ENCODE assay signal across 24 mouse cellular contexts in genomic region chr10:77110843-77111242, GRCm38 (mm10). TPM values are rescaled to one million over a fixed set of nuclear protein-coding genes. Genes with fewer than 3 reads are reported as not detected.
DNase-seq lines count a peak whose midpoint lies in the region; ATAC-seq and TF ChIP-seq lines count a peak whose summit lies in the region.
"Had no signal": no experiment of that assay in that cellular context is flagged by ENCODE, and none has a peak within 500 bp of the region (broad histone marks: within the 10 kb centered on the region; RNA-seq: fewer than 3 reads in every experiment).

No protein-coding gene starts in this region.

- H3K27ac ChIP-seq in heart, embryonic 10.5 days, result peak overlapping the region; percentile 42; the same call in 1 of the 2 replicates
- no peak overlapping the region for H3K27ac ChIP-seq in heart, embryonic 11.5 days (ENCODE audit: low read depth, low read length)
- peak overlapping the region; percentile 81 for H3K27ac ChIP-seq in kidney, postnatal 0 days
- H3K27ac ChIP-seq in liver, embryonic 13.5 days, result no peak overlapping the region
- H3K27ac ChIP-seq: forebrain, embryonic 15.5 days; heart, embryonic 15.5 days; hindbrain, embryonic 15.5 days; layer of hippocampus, adult 2 months had no signal

- no peak for ATAC-seq in heart, embryonic 11.5 days (replicated peaks; ENCODE audit: insufficient number of reproducible peaks, low FRiP score, low TSS enrichment)
- no peak for ATAC-seq in kidney, postnatal 0 days (replicated peaks; ENCODE audit: low FRiP score, low read depth)
- ATAC-seq in liver, embryonic 13.5 days (ENCODE audit: low read depth), result no peak
- ATAC-seq: forebrain, embryonic 15.5 days had no signal

- no peak overlapping the region for H3K9ac ChIP-seq in heart, embryonic 11.5 days (ENCODE audit: low read depth, low read length)
- H3K9ac ChIP-seq in kidney, postnatal 0 days (ENCODE audit: low read depth, low read length), result no peak overlapping the region; the same call in 1 of the 2 replicates
- H3K9ac ChIP-seq in liver, embryonic 13.5 days, result no peak overlapping the region
- H3K9ac ChIP-seq: forebrain, embryonic 15.5 days; heart, embryonic 15.5 days; hindbrain, embryonic 15.5 days; lung, embryonic 14.5 days had no signal

- H3K4me2 ChIP-seq in heart, embryonic 11.5 days, result no peak overlapping the region
- H3K4me2 ChIP-seq in kidney, postnatal 0 days (ENCODE audit: low read length), result peak overlapping the region; percentile 54
- peak overlapping the region; percentile 54 for H3K4me2 ChIP-seq in liver, embryonic 13.5 days
- H3K4me2 ChIP-seq: forebrain, embryonic 15.5 days; heart, embryonic 15.5 days; hindbrain, embryonic 15.5 days; lung, embryonic 14.5 days had no signal

- WGBS in heart, embryonic 10.5 days, result 64% methylated on average over 7 of the region's 7 CpGs
- WGBS in heart, embryonic 11.5 days (ENCODE audit: insufficient replicate concordance), result 64% methylated on average over 7 of the region's 7 CpGs
- WGBS in kidney, postnatal 0 days, result 46% methylated on average over 7 of the region's 7 CpGs
- 47% methylated on average over 7 of the region's 7 CpGs for WGBS in liver, embryonic 13.5 days (ENCODE audit: insufficient replicate concordance)

- no peaks in the 10 kb centered on the region for H3K27me3 ChIP-seq in heart, embryonic 10.5 days (ENCODE audit: insufficient read depth, poor library complexity, severe bottlenecking)
- H3K27me3 ChIP-seq in heart, embryonic 11.5 days (ENCODE audit: control insufficient read depth, insufficient read depth, low read length), result no peaks in the 10 kb centered on the region
- H3K27me3 ChIP-seq in kidney, postnatal 0 days (ENCODE audit: insufficient read depth, low read length), result no peaks in the 10 kb centered on the region
- no peaks in the 10 kb centered on the region for H3K27me3 ChIP-seq in liver, embryonic 13.5 days
- H3K27me3 ChIP-seq: forebrain, embryonic 15.5 days; heart, embryonic 15.5 days; hindbrain, embryonic 15.5 days had no signal

- no peaks in the 10 kb centered on the region for H3K9me3 ChIP-seq in heart, embryonic 10.5 days
- no peaks in the 10 kb centered on the region for H3K9me3 ChIP-seq in heart, embryonic 11.5 days (replicated peaks; ENCODE audit: control insufficient read depth, low read length)
- H3K9me3 ChIP-seq in kidney, postnatal 0 days (replicated peaks; ENCODE audit: low read length), result no peaks in the 10 kb centered on the region
- H3K9me3 ChIP-seq in liver, embryonic 13.5 days (replicated peaks), result no peaks in the 10 kb centered on the region
- H3K9me3 ChIP-seq: forebrain, embryonic 15.5 days; heart, embryonic 15.5 days; hindbrain, embryonic 15.5 days had no signal

- DNase-seq in heart, embryonic 10.5 days (ENCODE audit: low spot score), result no peak
- DNase-seq in kidney, postnatal 0 days (ENCODE audit: low spot score), result no peak
- no peak for DNase-seq in kidney, postnatal 4 days
- no peak for DNase-seq in liver, embryonic 13.5 days
- peak; percentile 51 for DNase-seq in retina, embryonic 14.5 days (ENCODE audit: low spot score)
- DNase-seq in cerebellum, postnatal 4 days (ENCODE audit: low spot score in 2 of 2), result no peak
- DNase-seq in layer of hippocampus, adult 18-20 months (ENCODE audit: low spot score in 2 of 2), result no peak
- DNase-seq: adrenal gland, postnatal 10 days; cerebellum, adult 18-20 months; cerebellum, postnatal 25 days; embryo, embryonic 11 days; gastrocnemius, postnatal 10 days; heart, adult 11 months; heart, postnatal 36 days; lung, embryonic 14.5 days; lung, postnatal 4 days; midbrain, embryonic 14.5 days; right cerebral cortex, postnatal 4 days had no signal

- peaks cover 29% of the 10 kb centered on the region for H3K36me3 ChIP-seq in heart, embryonic 10.5 days
- H3K36me3 ChIP-seq in heart, embryonic 11.5 days (ENCODE audit: control insufficient read depth, insufficient read depth, low read length), result no peaks in the 10 kb centered on the region
- no peaks in the 10 kb centered on the region for H3K36me3 ChIP-seq in kidney, postnatal 0 days (ENCODE audit: insufficient read depth, low read length)
- 0 out of 2 replicates have a peak, but pooled peaks cover 8% of the 10 kb centered on the region for H3K36me3 ChIP-seq in liver, embryonic 13.5 days
- H3K36me3 ChIP-seq: forebrain, embryonic 15.5 days; heart, embryonic 15.5 days; hindbrain, embryonic 15.5 days had no signal

- peaks cover 80% of the 10 kb centered on the region for H3K4me1 ChIP-seq in heart, embryonic 10.5 days
- peaks cover 38% of the 10 kb centered on the region for H3K4me1 ChIP-seq in heart, embryonic 11.5 days (ENCODE audit: control insufficient read depth, insufficient read depth, low read length)
- H3K4me1 ChIP-seq in kidney, postnatal 0 days (replicated peaks; ENCODE audit: insufficient read depth, low read length), result peaks cover 37% of the 10 kb centered on the region
- H3K4me1 ChIP-seq in liver, embryonic 13.5 days (replicated peaks), result peaks cover 36% of the 10 kb centered on the region
- H3K4me1 ChIP-seq: forebrain, embryonic 15.5 days had no signal

- H3K4me3 ChIP-seq in heart, embryonic 10.5 days, result no peak overlapping the region
- H3K4me3 ChIP-seq in heart, embryonic 11.5 days (ENCODE audit: low read depth, low read length), result no peak overlapping the region
- no peak overlapping the region for H3K4me3 ChIP-seq in kidney, postnatal 0 days (replicated peaks; ENCODE audit: low read depth, low read length)
- H3K4me3 ChIP-seq in liver, embryonic 13.5 days (replicated peaks), result peak overlapping the region; percentile 48
- H3K4me3 ChIP-seq: forebrain, embryonic 15.5 days; heart, embryonic 15.5 days; hindbrain, embryonic 15.5 days; layer of hippocampus, adult 2 months had no signal

- no peak for TF ChIP-seq CTCF in kidney, postnatal 0 days (IDR thresholded peaks at IDR 0.05; ENCODE audit: low read depth)

RNA-seq across cellular contexts. Expression of gene Col18a1, which starts 55.5 kb away (rescaled TPM):
- polyA plus RNA-seq in heart, embryonic 10.5 days (2016; fragmentation: Nextera tagmentation; extraction: Ambion mirVana), result 232 and 318 TPM in 2 replicates
- 113 and 164 TPM in 2 replicates for polyA plus RNA-seq in heart, embryonic 11.5 days (2014; fragmentation: Nextera tagmentation; extraction: Ambion mirVana)
- polyA plus RNA-seq in kidney, postnatal 0 days (2015; fragmentation: Nextera tagmentation; extraction: Ambion mirVana), result 178 and 197 TPM in 2 replicates
- polyA plus RNA-seq in liver, embryonic 13.5 days (2015; fragmentation: Nextera tagmentation; extraction: Ambion mirVana), result 29.7 and 36.3 TPM in 2 replicates
- total RNA-seq in layer of hippocampus, adult 18-20 months (2021), result 1 to 10 TPM; 3.3 to 3.5 TPM
- total RNA-seq: megakaryocyte-erythroid progenitor cell, adult 5-6 weeks had no signal

Comparison
In these comparisons a context has a peak if more than half of its experiments do, and no peak if none do; other contexts are left out.
1. H3K27ac ChIP-seq: peak in heart, embryonic 10.5 days (single experiment) and kidney, postnatal 0 days (single experiment); none in heart, embryonic 11.5 days (single experiment) and liver, embryonic 13.5 days (single experiment).